Mouse (Mus musculus): ENCODE data around the gene Mmp9.

GRCm38 (mm10) chr2:164924100-164924857, 16.3 kb upstream of the Mmp9 start:
- peak; percentile 91 for TF ChIP-seq CTCF (IDR thresholded peaks at IDR 0.05; ENCODE audit: insufficient read depth, low read length)
- no peak for TF ChIP-seq POLR2A (IDR thresholded peaks at IDR 0.05; ENCODE audit: borderline replicate concordance, extremely low read depth, low read depth, low read length)
